Mouse (Mus musculus): ENCODE measurements at regions not wholly inside any gene's neighbourhood (a gene's known extent, or its start where the extent isn't known, plus 50 kb on each side); places are given as distances from the start of the nearest gene placed in this dataset.

- WGBS: 91% methylated on average over 2 of the region's 2 CpGs
- Histone ChIP-seq H3K9me3 (no peaks in the 10 kb centered on the region), H3K4me2 (no peak overlapping the region), H3K4me1 (replicated peaks) (0 out of 2 replicates have a peak, but pooled peaks cover 2% of the 10 kb centered on the region), H3K4me3 (no peak overlapping the region), H3K36me3 (no peaks in the 10 kb centered on the region), H3K27me3 (peaks cover 6% of the 10 kb centered on the region; the same call in 1 of the 2 replicates), H3K27ac (no peak overlapping the region), H3K9ac (no peak overlapping the region)
- no peak for ATAC-seq (ENCODE audit: low FRiP score)
These were observed 232.4 kb upstream of the Irx1 start for GRCm38 (mm10) chr13:72195881-72196280.

- Histone ChIP-seq H3K9ac (no peak overlapping the region), H3K4me1 (replicated peaks) (0 out of 2 replicates have a peak, but pooled peaks cover 2% of the 10 kb centered on the region), H3K36me3 (no peaks in the 10 kb centered on the region), H3K4me3 (no peak overlapping the region), H3K27me3 (peaks cover 10% of the 10 kb centered on the region; the same call in 1 of the 2 replicates), H3K27ac (no peak overlapping the region), H3K4me2 (no peak overlapping the region), H3K9me3 (0 out of 2 replicates have a peak, but pooled peaks cover under 1% of the 10 kb centered on the region)
- whole genome bisulfite sequencing: 58% methylated on average over 22 of the region's 22 CpGs
- no peak for ATAC-seq (ENCODE audit: low FRiP score)
These were observed 235.0 kb upstream of the Irx1 start for GRCm38 (mm10) chr13:72198341-72199105.

- no peak for ATAC-seq (ENCODE audit: low FRiP score)
- no peak overlapping the region for H3K4me2 ChIP-seq
- peaks cover 40% of the 10 kb centered on the region for H3K27me3 ChIP-seq
- no peaks in the 10 kb centered on the region for H3K36me3 ChIP-seq
- peaks cover 10% of the 10 kb centered on the region for H3K4me1 ChIP-seq (replicated peaks)
- no peaks in the 10 kb centered on the region for H3K9me3 ChIP-seq
- WGBS: 78% methylated on average over 5 of the region's 5 CpGs
- H3K27ac ChIP-seq: no peak overlapping the region
- H3K4me3 ChIP-seq: no peak overlapping the region
- no peak overlapping the region for H3K9ac ChIP-seq
These were observed 246.0 kb upstream of the Irx1 start for GRCm38 (mm10) chr13:72209518-72209917.

GRCm38 (mm10) chr13:72209946-72210456 is 246.5 kb upstream of the Irx1 start:
- Histone ChIP-seq H3K4me1 (replicated peaks) (peaks cover 10% of the 10 kb centered on the region), H3K9me3 (no peaks in the 10 kb centered on the region), H3K4me2 (no peak overlapping the region), H3K4me3 (no peak overlapping the region), H3K27me3 (peaks cover 44% of the 10 kb centered on the region), H3K9ac (no peak overlapping the region), H3K36me3 (no peaks in the 10 kb centered on the region), H3K27ac (no peak overlapping the region)
- WGBS: 7% methylated on average over 10 of the region's 10 CpGs
- no peak; the same call in 1 of the 2 replicates for ATAC-seq (ENCODE audit: low FRiP score)

GRCm38 (mm10) chr13:72210474-72211309 is 247.2 kb upstream of the Irx1 start:
- Histone ChIP-seq H3K4me2 (no peak overlapping the region), H3K4me3 (no peak overlapping the region), H3K4me1 (replicated peaks) (peaks cover 10% of the 10 kb centered on the region), H3K27me3 (peaks cover 48% of the 10 kb centered on the region), H3K36me3 (no peaks in the 10 kb centered on the region), H3K27ac (no peak overlapping the region), H3K9me3 (no peaks in the 10 kb centered on the region), H3K9ac (no peak overlapping the region)
- no peak for ATAC-seq (ENCODE audit: low FRiP score)
- 37% methylated on average over 7 of the region's 7 CpGs for WGBS

GRCm38 (mm10) chr13:72211716-72212115 is 248.2 kb upstream of the Irx1 start:
- 64% methylated on average over 4 of the region's 4 CpGs for WGBS
- H3K27ac ChIP-seq: no peak overlapping the region
- no peaks in the 10 kb centered on the region for H3K9me3 ChIP-seq
- no peak overlapping the region for H3K9ac ChIP-seq
- no peak overlapping the region for H3K4me2 ChIP-seq
- peaks cover 10% of the 10 kb centered on the region for H3K4me1 ChIP-seq (replicated peaks)
- no peaks in the 10 kb centered on the region for H3K36me3 ChIP-seq
- peaks cover 51% of the 10 kb centered on the region for H3K27me3 ChIP-seq
- H3K4me3 ChIP-seq: no peak overlapping the region
- no peak for ATAC-seq (ENCODE audit: low FRiP score)

- ATAC-seq (ENCODE audit: low FRiP score): no peak
- WGBS: 81% methylated on average over 2 of the region's 2 CpGs
- H3K4me3 ChIP-seq: no peak overlapping the region
These were observed 249.2 kb upstream of the Irx1 start for GRCm38 (mm10) chr13:72212747-72213146.

GRCm38 (mm10) chr13:72219329-72219728 is 255.8 kb upstream of the Irx1 start:
- WGBS: 89% methylated on average over 2 of the region's 2 CpGs
- no peak for ATAC-seq (ENCODE audit: low FRiP score)
- Histone ChIP-seq H3K4me1 (replicated peaks) (no peaks in the 10 kb centered on the region), H3K36me3 (no peaks in the 10 kb centered on the region), H3K4me2 (no peak overlapping the region), H3K27ac (no peak overlapping the region), H3K27me3 (peaks cover 21% of the 10 kb centered on the region), H3K9me3 (peaks cover 6% of the 10 kb centered on the region; the same call in 1 of the 2 replicates), H3K4me3 (no peak overlapping the region), H3K9ac (no peak overlapping the region)

More at GRCm38 (mm10) chr13:72212747-72213146, 249.2 kb upstream of the Irx1 start:
- no peaks in the 10 kb centered on the region for H3K9me3 ChIP-seq
- no peak overlapping the region for H3K4me2 ChIP-seq
- H3K9ac ChIP-seq: no peak overlapping the region
- H3K27ac ChIP-seq: no peak overlapping the region
- H3K4me1 ChIP-seq (replicated peaks): peaks cover 10% of the 10 kb centered on the region
- no peaks in the 10 kb centered on the region for H3K36me3 ChIP-seq
- peaks cover 51% of the 10 kb centered on the region for H3K27me3 ChIP-seq

GRCm38 (mm10) chr13:72227102-72227501 is 263.6 kb upstream of the Irx1 start:
- ATAC-seq (ENCODE audit: low FRiP score): no peak
- Histone ChIP-seq H3K4me2 (no peak overlapping the region), H3K9ac (no peak overlapping the region), H3K27ac (no peak overlapping the region), H3K4me1 (replicated peaks) (0 out of 2 replicates have a peak, but pooled peaks cover 4% of the 10 kb centered on the region), H3K4me3 (no peak overlapping the region), H3K36me3 (no peaks in the 10 kb centered on the region), H3K27me3 (0 out of 2 replicates have a peak, but pooled peaks cover 2% of the 10 kb centered on the region), H3K9me3 (no peaks in the 10 kb centered on the region)
- WGBS: 92% methylated on average over 1 of the region's 1 CpGs

- WGBS: 67% methylated on average over 4 of the region's 4 CpGs
- Histone ChIP-seq H3K27ac (no peak overlapping the region), H3K9ac (no peak overlapping the region), H3K27me3 (no peaks in the 10 kb centered on the region), H3K36me3 (no peaks in the 10 kb centered on the region), H3K4me3 (no peak overlapping the region), H3K4me2 (no peak overlapping the region), H3K4me1 (replicated peaks) (no peaks in the 10 kb centered on the region), H3K9me3 (no peaks in the 10 kb centered on the region)
- no peak for ATAC-seq (ENCODE audit: low FRiP score)
These were observed 267.6 kb upstream of the Irx1 start for GRCm38 (mm10) chr13:72231032-72231591.

- H3K36me3 ChIP-seq: no peaks in the 10 kb centered on the region
- no peak for ATAC-seq (ENCODE audit: low FRiP score)
- H3K9me3 ChIP-seq: no peaks in the 10 kb centered on the region
- no peak overlapping the region for H3K4me2 ChIP-seq
- no peak overlapping the region for H3K9ac ChIP-seq
- H3K4me3 ChIP-seq: no peak overlapping the region
- no peaks in the 10 kb centered on the region for H3K27me3 ChIP-seq
- no peak overlapping the region for H3K27ac ChIP-seq
- no peaks in the 10 kb centered on the region for H3K4me1 ChIP-seq (replicated peaks)
These were observed 268.6 kb upstream of the Irx1 start for GRCm38 (mm10) chr13:72232080-72232479.

- H3K27me3 ChIP-seq: peaks cover 8% of the 10 kb centered on the region; the same call in 1 of the 2 replicates
- H3K27ac ChIP-seq: no peak overlapping the region
- WGBS: 80% methylated on average over 3 of the region's 3 CpGs
- H3K4me3 ChIP-seq: no peak overlapping the region
- ATAC-seq (ENCODE audit: low FRiP score): no peak
- H3K4me2 ChIP-seq: no peak overlapping the region
- H3K9me3 ChIP-seq: no peaks in the 10 kb centered on the region
- H3K4me1 ChIP-seq (replicated peaks): peaks cover 10% of the 10 kb centered on the region; the same call in 1 of the 2 replicates
- no peaks in the 10 kb centered on the region for H3K36me3 ChIP-seq
- H3K9ac ChIP-seq: no peak overlapping the region
These were observed 278.4 kb upstream of the Irx1 start for GRCm38 (mm10) chr13:72241919-72242318.

Measured in hindbrain, embryonic 13.5 days (tissue).